Mouse (Mus musculus) ZHBTc4 (cell line): ENCODE results near the gene Gm11634.
"Not testable (repeated sequence)": the region's sequence is repeated elsewhere in the genome, so short reads cannot be mapped to it uniquely, and the experiment has no call there.

Source experiments
- DNase-seq: peaks from one replicate; pipeline ENCODE4 v3.0.0-alpha.2; 2011; ENCODE audit warnings: low read depth, low spot score

Gm11634 gene

GRCm38 (mm10) chr11:101616948-101617767, 18.1 kb upstream of the Gm11634 start:
- peak; percentile 81 for DNase-seq

DNA sequence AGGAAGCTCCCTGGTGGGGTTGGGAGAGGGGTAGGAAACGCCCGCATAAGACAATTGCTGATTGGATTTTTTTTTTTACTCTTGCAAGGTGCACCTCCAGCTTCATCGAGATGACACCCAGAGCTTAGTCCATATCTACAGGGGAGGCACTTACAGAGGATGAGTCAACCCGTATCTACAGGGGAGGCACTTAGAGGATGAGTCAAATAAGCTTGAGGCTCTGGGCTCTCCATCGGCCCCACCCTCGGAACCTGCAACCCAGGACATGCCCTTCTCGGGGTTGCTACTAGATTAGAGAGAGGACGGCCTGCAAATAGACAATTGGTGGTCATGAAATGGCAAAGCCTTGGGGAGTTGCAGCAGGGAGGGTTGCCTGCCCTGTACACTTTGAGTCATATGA, 17.0 kb upstream of the Gm11634 start:
- no peak for DNase-seq

GRCm38 (mm10) chr11:101615380-101615779, 16.3 kb upstream of the Gm11634 start:
- no peak for DNase-seq

DNA sequence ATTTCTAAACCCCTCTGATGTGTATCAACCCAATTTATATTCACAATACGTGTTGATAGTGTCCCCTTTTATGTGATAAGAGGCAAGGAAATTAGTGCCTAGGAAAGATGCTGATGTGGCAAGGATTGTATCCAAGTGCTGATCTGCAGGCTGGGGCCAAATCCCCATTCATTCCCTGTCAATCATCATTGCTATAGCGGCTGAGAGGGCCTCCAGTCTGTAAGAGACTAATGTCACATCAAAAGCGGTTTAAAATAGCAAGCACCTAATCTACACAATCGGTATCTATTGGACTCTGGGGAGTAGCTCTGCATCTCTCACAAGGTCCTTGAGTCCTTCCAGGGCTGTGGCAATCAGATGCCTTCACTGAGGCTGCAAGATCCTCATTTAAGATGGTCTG, 15.1 kb upstream of the Gm11634 start:
- DNase-seq: no peak

- DNase-seq: peak; percentile 93
Measured at GRCm38 (mm10) chr11:101613596-101613995, 14.5 kb upstream of the Gm11634 start.

- DNase-seq: peak; percentile 81
Measured at GRCm38 (mm10) chr11:101610445-101610844, 11.4 kb upstream of the Gm11634 start.

DNA sequence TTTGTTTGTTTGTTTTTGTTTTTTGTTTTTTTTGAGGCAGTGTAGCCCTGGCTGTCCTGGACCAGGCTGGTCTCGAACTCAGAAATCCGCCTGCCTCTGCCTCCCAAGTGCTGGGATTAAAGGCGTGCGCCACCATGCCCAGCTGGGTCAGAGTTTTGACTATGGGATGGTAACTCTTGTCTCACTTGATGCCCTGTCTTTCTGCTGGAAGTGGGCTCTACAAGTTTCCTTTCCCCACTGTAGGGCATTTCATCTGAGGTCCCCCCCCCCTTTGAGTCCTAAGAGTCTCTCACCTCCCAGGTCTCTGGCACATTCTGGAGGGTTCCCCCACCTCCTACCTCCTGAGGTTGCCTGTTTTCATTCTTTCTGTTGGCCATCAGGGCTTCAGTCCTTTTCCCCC, 8.1 kb upstream of the Gm11634 start:
- peak; percentile 68 for DNase-seq

DNA sequence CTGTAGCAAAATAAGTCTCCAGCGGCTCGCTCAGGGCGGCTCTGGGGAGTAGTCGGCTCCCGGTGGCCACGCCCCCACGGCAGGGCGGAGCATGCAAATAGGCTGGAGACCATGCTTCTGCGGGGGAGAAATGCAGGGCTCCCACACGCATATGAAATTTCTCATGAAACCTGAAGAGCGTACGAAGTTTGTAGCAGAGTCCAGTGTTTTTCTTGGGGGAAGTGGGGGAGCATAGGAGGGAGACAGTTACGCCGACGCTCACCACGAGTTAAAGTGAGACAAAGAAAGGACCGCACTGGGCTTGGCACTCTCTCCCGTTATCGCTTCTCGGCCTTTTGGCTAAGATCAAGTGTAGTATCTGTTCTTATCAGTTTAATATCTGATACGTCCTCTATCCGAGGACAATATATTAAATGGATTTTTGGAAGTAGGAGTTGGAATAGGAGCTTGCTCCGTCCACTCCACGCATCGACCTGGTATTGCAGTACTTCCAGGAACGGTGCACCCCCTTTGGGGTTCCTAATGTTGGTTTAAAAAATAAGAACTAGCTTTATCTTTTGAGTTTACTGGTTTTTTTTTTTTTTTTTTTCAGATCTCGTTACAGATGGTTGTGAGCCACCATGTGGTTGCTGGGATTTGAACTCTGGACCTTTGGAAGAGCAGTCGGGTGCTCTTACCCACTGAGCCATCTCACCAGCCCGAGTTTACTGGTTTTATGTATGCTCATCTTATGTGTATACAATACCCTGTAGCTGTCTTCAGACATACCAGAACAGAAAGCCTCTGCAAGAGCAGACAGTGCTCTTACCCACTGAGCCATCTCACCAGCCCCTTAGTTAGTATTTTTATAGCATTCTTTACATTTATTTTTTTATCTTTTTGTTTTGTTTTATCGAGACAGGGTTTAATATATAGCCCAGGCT, 5.7 kb upstream of the Gm11634 start:
- peak; percentile 98 for DNase-seq

DNA sequence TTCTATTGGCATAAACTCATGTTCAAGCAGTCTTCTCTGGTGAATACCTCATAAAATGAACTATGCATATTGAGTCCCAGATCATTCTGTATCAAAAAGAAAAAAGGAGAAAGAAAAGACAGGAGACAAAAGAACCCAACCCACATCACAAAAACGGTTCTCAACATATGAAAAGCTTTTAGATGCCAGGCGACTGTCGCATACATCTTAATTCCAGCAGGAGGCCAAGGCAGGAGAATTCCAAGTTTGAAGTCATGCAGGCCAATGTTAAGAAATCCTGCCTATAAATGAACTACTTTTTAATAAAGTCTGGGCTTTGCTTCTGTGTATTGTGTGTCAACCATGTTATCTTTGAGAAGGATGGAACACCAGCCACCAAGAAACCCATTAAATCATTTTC, 5.1 kb upstream of the Gm11634 start:
- no peak for DNase-seq

- peak; percentile 91 for DNase-seq
Measured at GRCm38 (mm10) chr11:101602491-101602890, 3.4 kb upstream of the Gm11634 start.

DNA sequence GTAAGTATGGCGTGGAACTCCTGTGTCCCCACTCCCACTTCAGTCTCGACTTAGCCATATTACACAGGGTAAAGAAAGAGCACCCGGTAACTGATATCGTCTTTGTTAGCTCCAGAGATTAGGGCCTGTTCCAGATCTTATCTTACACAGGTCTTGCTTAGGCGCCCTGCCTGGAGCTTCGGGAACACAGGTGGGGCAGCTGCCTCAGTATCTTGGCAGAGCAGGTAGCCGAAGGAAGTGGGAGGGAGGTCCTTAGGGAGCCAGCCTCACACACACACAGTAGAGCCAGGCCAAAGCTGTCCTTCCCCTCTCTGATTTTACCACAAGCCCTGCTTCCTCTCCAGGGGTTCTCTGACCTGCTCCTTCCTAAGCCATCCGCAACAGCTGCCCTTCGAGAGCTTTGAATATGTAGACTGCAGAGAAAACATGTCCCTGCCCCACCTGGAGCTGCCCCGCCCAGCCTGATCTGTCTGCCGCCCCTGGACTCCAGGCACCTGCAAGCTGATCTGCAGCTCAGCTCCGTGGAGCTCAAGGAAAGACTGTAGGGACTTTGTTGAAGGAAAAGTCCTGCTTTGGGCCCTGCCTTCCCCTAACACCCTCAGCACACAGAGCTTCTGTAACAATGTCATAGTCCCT, 8.9 kb downstream of the Gm11634 start:
- peak; percentile 84 for DNase-seq

DNA sequence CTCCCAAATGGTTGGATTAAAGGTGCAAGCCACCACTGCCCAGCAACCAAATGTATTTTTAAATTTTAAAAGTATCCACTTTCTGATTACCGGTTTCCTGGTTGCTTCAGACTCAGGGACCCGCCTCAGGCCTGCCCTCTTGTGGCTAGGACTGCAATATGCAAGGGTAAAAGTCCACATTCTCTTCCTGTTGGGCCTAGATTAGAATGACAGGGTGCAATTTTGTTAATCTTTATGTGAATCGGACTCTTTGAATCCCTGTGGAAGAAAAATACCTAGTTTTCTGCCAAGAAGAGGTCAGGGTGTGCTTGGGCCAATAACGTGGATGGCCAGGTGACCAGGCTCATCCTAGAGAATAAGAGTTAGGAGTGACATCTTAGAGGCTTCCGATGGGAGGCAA, 9.6 kb downstream of the Gm11634 start:
- DNase-seq: peak; percentile 82

GRCm38 (mm10) chr11:101588868-101589267, 10.2 kb downstream of the Gm11634 start:
- no peak for DNase-seq

- no peak for DNase-seq
Measured at GRCm38 (mm10) chr11:101587676-101588075, 11.4 kb downstream of the Gm11634 start.

DNA sequence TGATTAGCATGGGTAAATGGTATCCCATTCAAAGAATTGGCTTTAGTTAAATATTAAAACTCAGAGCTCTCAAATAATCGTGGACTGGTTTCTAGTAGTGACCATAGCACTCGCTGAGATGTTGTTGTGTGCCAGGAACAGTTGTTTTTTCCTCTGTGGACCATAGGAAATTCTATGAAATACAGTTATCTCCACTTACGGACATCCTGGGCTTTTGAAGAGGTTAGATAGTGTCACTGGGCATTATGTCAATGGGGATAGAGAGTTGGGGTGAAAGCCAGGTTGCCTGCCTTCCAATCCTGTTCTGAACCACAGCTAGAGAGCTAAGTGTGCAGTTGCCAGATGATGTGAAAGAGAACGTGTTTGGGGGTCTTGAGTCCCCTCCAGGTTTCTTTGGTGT, 13.3 kb downstream of the Gm11634 start:
- no peak for DNase-seq

DNA sequence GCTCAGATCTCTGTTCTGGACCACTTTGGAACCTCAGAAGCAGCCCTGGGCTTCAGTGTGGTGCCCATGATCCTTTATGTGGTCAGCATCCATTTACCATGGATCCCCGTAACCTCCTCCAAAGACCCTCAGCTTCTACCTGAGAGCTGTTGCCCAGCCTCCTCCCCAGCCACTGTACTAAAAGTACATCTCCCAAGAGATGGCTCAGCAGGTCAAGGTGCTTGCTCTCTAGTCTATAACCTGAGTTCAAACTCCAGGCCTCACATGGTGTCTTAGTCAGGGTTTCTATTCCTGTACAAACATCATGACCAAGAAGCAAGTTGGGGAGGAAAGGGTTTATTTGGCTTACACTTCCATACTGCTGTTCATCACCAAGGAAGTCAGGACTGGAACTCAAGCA, 14.0 kb downstream of the Gm11634 start:
- not testable (repeated sequence) for DNase-seq

DNA sequence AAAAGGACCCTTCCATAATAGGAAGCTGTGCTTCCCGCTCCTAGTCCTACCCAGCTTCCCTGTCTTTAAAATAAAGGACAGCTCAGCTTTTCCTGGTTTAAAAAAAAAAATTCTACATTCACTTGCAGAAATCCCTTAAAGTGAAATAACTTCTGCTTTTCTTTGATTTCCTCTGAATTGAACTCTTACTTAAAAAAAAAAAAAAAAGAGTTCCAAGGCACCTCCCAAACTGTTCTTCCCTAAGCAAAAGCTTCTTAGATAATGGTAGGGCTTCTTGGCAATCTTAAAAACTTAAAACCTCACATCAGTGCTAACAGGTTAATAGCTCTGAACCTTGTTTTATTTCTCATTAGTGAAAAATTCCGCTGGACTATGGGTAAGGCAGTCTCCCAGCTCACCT, 15.9 kb downstream of the Gm11634 start:
- DNase-seq: no peak

DNA sequence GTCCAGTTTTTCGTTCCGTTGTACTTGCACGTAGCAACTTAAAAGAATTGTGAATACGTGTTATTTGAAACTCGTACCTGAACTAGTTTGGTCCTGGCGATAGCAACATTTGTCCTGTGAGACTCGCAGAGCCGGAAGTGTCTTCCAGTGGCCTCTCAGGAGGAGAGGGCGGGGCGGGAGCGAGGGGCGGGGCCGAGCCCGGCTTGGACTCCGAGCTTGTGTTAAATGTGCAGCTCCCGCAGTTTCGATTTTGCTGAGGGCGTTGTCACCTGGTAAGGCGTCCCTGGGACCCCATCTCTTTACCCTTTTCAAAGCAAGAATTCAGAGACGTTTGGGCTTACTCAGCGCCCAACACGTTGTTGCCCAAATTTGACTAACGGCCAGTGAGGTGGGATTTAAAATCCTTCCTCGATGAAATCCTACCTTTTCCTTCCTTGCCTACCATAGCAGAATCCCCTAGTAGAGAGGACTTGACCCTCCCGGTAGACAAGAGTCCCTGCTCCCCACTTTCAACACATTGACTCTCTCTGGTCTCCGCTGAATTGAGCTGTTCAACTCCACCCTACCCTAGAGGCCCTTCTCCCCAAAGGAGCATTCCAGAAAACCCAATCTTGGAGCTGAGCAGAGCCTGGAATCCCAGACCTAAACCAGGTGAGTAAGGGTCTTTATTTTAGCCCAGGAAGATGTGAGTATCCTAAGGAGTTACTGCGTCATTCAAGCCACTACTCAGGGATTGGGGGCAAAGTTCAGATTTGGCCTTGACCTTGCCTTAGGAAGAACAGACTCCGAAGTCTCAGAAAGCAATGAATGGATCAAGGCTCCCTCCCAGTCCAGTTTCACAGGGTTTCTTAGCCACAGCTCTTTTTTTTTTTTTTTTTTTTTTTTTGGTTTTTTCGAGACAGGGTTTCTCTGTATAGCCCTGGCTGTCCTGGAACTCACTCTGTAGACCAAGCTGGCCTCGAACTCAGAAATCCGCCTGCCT, 16.7 kb downstream of the Gm11634 start, which contains the start of gene Tmem106a:
Tmem106a (plus strand) TSS at position 189 of the 982 bp plus-strand sequence.
- peak; percentile 95 for DNase-seq

DNA sequence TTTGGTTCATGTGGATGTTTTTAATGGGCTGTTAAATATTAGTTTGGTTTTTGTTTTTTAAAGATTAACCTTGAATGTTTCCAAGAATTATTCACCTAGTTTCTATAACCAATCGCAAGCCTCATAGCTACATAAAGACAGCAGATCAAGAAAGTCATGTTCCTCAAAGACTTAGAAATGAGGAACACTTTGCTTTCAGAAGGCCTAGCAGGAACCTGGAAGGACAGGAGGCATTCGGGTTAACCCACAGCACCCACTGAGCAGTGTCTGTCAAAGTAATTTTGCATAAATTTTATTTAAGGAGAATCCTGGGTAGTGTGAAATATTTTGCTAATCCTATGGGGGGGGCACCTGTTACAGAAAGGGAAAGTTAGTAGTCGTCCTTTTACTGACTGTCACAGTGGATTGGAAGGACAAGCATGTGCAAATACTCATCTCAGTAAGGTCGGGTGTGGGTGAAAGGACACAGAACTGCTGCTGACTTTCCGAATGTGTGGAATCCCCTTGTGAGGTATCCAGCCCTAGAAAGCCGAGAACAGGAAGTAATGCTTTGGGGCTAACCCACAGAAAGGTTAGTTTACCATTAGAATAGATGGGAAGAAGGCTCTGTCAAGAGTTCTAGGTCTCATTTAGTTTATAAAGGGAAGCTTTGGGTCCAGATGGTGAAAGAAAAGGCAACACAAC, 17.8 kb downstream of the Gm11634 start:
- DNase-seq: peak; percentile 53

DNA sequence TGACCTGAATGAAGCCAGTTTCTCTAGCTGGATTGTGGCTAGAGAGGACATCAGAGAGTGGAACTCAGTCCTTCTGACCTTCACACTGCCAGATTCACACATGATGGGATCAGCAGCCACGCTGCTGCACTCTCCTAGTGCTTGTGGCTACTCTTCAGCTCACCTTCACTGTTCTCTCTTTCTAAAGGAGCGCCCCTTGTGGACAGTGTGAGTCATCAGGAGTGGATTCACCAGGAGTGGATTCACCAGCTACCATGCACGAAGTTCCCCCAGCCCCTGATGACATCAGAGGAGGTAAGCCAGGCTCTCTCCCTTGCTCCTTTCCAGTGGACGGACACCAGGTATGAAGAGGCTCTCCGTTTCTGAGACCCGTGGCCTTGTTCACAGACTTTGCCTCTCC, 22.9 kb downstream of the Gm11634 start:
- DNase-seq: peak; percentile 82
